Mouse (Mus musculus): ENCODE measurements around the gene Glmn. TPM values are rescaled to one million over a fixed set of nuclear protein-coding genes. Genes with fewer than 3 reads are reported as not detected.

Gene Glmn
- polyA plus RNA-seq (2015; fragmentation: Nextera tagmentation; extraction: Ambion mirVana): 18.2 and 21.3 TPM in 2 replicates

- H3K4me1 ChIP-seq (ENCODE audit: control insufficient read depth, insufficient read depth, low read length): peaks cover 2% of the 10 kb centered on the region; the same call in 1 of the 2 replicates
- H3K4me2 ChIP-seq (ENCODE audit: low read depth, low read length): peak within 1 kb of the TSS; percentile 85
- H3K9me3 ChIP-seq (ENCODE audit: control insufficient read depth, low read length): no peaks in the 10 kb centered on the region
- 1% methylated on average over 61 of the region's 64 CpGs for WGBS
- peak; percentile 98 for ATAC-seq
- H3K27ac ChIP-seq (ENCODE audit: low read length): peak within 1 kb of the TSS; percentile 86
- H3K27me3 ChIP-seq (replicated peaks; ENCODE audit: control insufficient read depth, insufficient read depth, low read length): no peaks in the 10 kb centered on the region
- no peaks in the 10 kb centered on the region for H3K36me3 ChIP-seq (ENCODE audit: control insufficient read depth, insufficient read depth, low read length)
- peak within 1 kb of the TSS; percentile 78 for H3K4me3 ChIP-seq (ENCODE audit: low read length)
- peak within 1 kb of the TSS; percentile 84 for H3K9ac ChIP-seq (ENCODE audit: low read depth, low read length)
These were observed at the start of gene Glmn, which contains the start of gene Rpap2 for GRCm38 (mm10) chr5:107597301-107598077. Glmn (minus strand) TSS chr5:107597888. Rpap2 (plus strand) TSS chr5:107597373.

GRCm38 (mm10) chr5:107645935-107646334 is 48.2 kb upstream of the Glmn start:
- H3K36me3 ChIP-seq (ENCODE audit: control insufficient read depth, insufficient read depth, low read length): no peaks in the 10 kb centered on the region
- no peak overlapping the region for H3K9ac ChIP-seq (ENCODE audit: low read depth, low read length)
- H3K27me3 ChIP-seq (replicated peaks; ENCODE audit: control insufficient read depth, insufficient read depth, low read length): no peaks in the 10 kb centered on the region
- no peak overlapping the region for H3K4me3 ChIP-seq (ENCODE audit: low read length)
- H3K4me1 ChIP-seq (ENCODE audit: control insufficient read depth, insufficient read depth, low read length): 0 out of 2 replicates have a peak, but pooled peaks cover 4% of the 10 kb centered on the region
- ATAC-seq: no peak
- H3K9me3 ChIP-seq (ENCODE audit: control insufficient read depth, low read length): no peaks in the 10 kb centered on the region
- 85% methylated on average over 2 of the region's 2 CpGs for WGBS
- H3K27ac ChIP-seq (ENCODE audit: low read length): no peak overlapping the region
- no peak overlapping the region for H3K4me2 ChIP-seq (ENCODE audit: low read depth, low read length)

DNA sequence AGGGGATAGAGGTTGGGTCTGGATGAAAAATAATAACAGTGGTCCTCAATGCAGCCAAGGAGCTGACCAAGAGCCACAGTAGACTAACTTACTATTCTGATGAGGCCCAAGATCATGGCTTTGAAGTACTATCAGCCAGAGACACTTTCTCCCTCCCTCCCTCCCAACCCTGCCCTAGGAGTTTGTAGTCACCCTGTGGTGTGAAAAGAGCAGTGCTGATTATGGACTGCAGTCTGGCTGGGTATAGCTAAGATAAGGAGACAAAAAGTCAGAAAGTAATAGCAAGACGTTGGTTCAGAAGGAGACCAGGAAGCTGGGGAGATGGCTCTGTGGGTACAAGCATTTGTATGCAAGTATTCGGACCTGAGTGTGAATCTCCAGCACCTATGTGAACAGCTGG is 46.9 kb upstream of the Glmn start:
- Histone ChIP-seq H3K9me3 (ENCODE audit: control insufficient read depth, low read length) (no peaks in the 10 kb centered on the region), H3K9ac (ENCODE audit: low read depth, low read length) (no peak overlapping the region), H3K4me2 (ENCODE audit: low read depth, low read length) (no peak overlapping the region), H3K4me3 (ENCODE audit: low read length) (no peak overlapping the region), H3K27ac (ENCODE audit: low read length) (no peak overlapping the region), H3K4me1 (ENCODE audit: control insufficient read depth, insufficient read depth, low read length) (0 out of 2 replicates have a peak, but pooled peaks cover 4% of the 10 kb centered on the region), H3K27me3 (replicated peaks; ENCODE audit: control insufficient read depth, insufficient read depth, low read length) (no peaks in the 10 kb centered on the region), H3K36me3 (ENCODE audit: control insufficient read depth, insufficient read depth, low read length) (no peaks in the 10 kb centered on the region)
- 90% methylated on average over 2 of the region's 2 CpGs for WGBS
- ATAC-seq: no peak

DNA sequence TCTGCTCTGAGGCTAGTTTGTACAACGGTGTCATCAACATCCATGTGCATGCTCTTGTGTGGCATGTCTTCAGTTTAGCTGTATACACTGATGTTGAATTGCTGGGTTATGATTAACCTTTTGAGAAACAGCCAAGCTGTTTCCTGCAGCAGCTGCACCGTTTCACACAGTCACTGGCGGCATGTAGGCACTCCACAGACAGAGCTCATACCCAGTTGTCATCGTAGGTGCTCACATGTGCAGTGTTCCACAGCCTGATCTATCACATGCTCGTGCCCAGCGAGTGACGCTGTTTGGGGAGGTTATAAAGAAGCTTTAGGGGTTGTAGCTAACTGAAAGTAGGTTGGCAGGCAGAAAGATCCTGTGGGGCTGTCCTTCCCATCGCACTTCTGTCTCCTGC is 40.7 kb upstream of the Glmn start:
- peak; percentile 28; the same call in 1 of the 2 replicates for ATAC-seq
- no peaks in the 10 kb centered on the region for H3K9me3 ChIP-seq (ENCODE audit: control insufficient read depth, low read length)
- 72% methylated on average over 8 of the region's 8 CpGs for WGBS

GRCm38 (mm10) chr5:107637106-107637505 is 39.4 kb upstream of the Glmn start:
- Histone ChIP-seq H3K4me2 (ENCODE audit: low read depth, low read length) (no peak overlapping the region), H3K4me1 (ENCODE audit: control insufficient read depth, insufficient read depth, low read length) (no peaks in the 10 kb centered on the region), H3K27ac (ENCODE audit: low read length) (no peak overlapping the region), H3K4me3 (ENCODE audit: low read length) (no peak overlapping the region), H3K36me3 (ENCODE audit: control insufficient read depth, insufficient read depth, low read length) (no peaks in the 10 kb centered on the region), H3K9me3 (ENCODE audit: control insufficient read depth, low read length) (no peaks in the 10 kb centered on the region), H3K27me3 (replicated peaks; ENCODE audit: control insufficient read depth, insufficient read depth, low read length) (no peaks in the 10 kb centered on the region), H3K9ac (ENCODE audit: low read depth, low read length) (no peak overlapping the region)
- WGBS: 79% methylated on average over 1 of the region's 1 CpGs
- no peak for ATAC-seq

More for the DNA sequence above, 40.7 kb upstream of the Glmn start:
- no peak overlapping the region for H3K27ac ChIP-seq (ENCODE audit: low read length)
- no peaks in the 10 kb centered on the region for H3K36me3 ChIP-seq (ENCODE audit: control insufficient read depth, insufficient read depth, low read length)
- H3K4me2 ChIP-seq (ENCODE audit: low read depth, low read length): no peak overlapping the region
- no peaks in the 10 kb centered on the region for H3K27me3 ChIP-seq (replicated peaks; ENCODE audit: control insufficient read depth, insufficient read depth, low read length)
- no peaks in the 10 kb centered on the region for H3K4me1 ChIP-seq (ENCODE audit: control insufficient read depth, insufficient read depth, low read length)
- H3K4me3 ChIP-seq (ENCODE audit: low read length): no peak overlapping the region
- H3K9ac ChIP-seq (ENCODE audit: low read depth, low read length): no peak overlapping the region

DNA sequence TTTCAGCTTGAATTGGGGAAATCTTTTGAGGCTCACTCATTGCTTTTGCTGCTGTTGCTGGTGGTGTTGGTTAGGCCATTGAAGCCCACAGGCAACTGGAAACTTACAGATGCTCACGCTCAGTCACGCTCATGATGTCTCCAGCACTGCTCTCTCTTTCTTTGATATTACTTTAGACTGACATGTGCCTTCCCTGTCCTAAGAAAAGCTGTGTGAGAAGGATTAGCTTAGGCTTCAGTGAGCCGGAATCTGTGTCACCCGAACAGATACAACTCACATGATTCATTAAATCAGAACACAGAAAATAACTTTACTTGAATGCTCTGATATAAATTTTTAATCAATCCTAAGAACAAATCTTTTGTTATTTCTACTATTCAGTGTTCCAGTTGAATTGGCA is 36.0 kb upstream of the Glmn start:
- 93% methylated on average over 4 of the region's 4 CpGs for WGBS
- no peaks in the 10 kb centered on the region for H3K4me1 ChIP-seq (ENCODE audit: control insufficient read depth, insufficient read depth, low read length)
- H3K9me3 ChIP-seq (ENCODE audit: control insufficient read depth, low read length): no peaks in the 10 kb centered on the region
- no peak overlapping the region for H3K4me2 ChIP-seq (ENCODE audit: low read depth, low read length)
- no peak overlapping the region for H3K27ac ChIP-seq (ENCODE audit: low read length)
- no peak overlapping the region for H3K4me3 ChIP-seq (ENCODE audit: low read length)
- ATAC-seq: no peak
- H3K9ac ChIP-seq (ENCODE audit: low read depth, low read length): no peak overlapping the region
- H3K36me3 ChIP-seq (ENCODE audit: control insufficient read depth, insufficient read depth, low read length): peaks cover 3% of the 10 kb centered on the region; the same call in 1 of the 2 replicates
- no peaks in the 10 kb centered on the region for H3K27me3 ChIP-seq (replicated peaks; ENCODE audit: control insufficient read depth, insufficient read depth, low read length)

DNA sequence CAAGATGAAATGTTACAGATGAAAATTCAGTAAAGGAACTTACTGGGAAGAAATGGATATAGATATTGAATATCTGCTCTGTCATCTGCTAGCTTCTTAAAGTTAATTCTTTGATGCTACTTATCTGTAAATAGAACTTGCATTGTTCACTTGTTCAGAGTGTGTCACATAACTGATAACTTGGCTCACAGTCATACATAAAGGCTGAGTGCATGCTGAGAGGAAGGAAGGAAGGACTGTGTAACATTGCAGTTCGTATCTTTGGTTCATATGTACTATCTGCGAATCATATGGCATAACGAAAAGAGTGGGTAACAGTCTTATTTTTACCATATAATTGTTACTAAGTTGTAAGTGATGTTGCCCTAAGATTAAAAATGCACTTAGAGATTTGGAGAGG is 23.6 kb upstream of the Glmn start:
- no peaks in the 10 kb centered on the region for H3K4me1 ChIP-seq (ENCODE audit: control insufficient read depth, insufficient read depth, low read length)
- 93% methylated on average over 3 of the region's 3 CpGs for WGBS
- H3K9ac ChIP-seq (ENCODE audit: low read depth, low read length): no peak overlapping the region
- ATAC-seq: no peak
- no peaks in the 10 kb centered on the region for H3K27me3 ChIP-seq (replicated peaks; ENCODE audit: control insufficient read depth, insufficient read depth, low read length)
- no peak overlapping the region for H3K4me3 ChIP-seq (ENCODE audit: low read length)
- no peak overlapping the region for H3K27ac ChIP-seq (ENCODE audit: low read length)
- 0 out of 2 replicates have a peak, but pooled peaks cover 3% of the 10 kb centered on the region for H3K36me3 ChIP-seq (ENCODE audit: control insufficient read depth, insufficient read depth, low read length)
- H3K4me2 ChIP-seq (ENCODE audit: low read depth, low read length): no peak overlapping the region
- no peaks in the 10 kb centered on the region for H3K9me3 ChIP-seq (ENCODE audit: control insufficient read depth, low read length)

DNA sequence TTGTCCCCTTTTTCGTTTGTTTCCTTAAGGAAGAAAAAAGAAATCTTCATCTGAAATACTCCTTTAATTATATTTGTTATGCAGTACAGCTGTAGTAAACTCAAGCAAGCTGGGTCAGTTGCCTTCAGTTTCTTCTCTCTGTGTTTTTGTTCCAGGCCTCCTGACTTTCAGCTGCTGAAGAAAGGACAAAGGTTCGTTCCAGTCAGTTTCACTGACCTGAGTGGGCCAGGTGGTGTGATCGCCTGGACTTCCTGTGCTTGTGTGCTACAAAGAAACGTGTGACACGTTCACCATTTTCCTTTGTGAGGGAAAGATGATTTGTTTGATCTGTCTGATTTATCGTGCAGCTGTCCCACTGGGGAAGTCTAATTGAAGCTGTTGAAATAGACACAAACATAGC is 20.3 kb upstream of the Glmn start:
- no peaks in the 10 kb centered on the region for H3K4me1 ChIP-seq (ENCODE audit: control insufficient read depth, insufficient read depth, low read length)
- no peak overlapping the region for H3K4me3 ChIP-seq (ENCODE audit: low read length)
- H3K27me3 ChIP-seq (replicated peaks; ENCODE audit: control insufficient read depth, insufficient read depth, low read length): no peaks in the 10 kb centered on the region
- H3K36me3 ChIP-seq (ENCODE audit: control insufficient read depth, insufficient read depth, low read length): 0 out of 2 replicates have a peak, but pooled peaks cover 3% of the 10 kb centered on the region
- no peak overlapping the region for H3K4me2 ChIP-seq (ENCODE audit: low read depth, low read length)
- no peak overlapping the region for H3K27ac ChIP-seq (ENCODE audit: low read length)
- no peak overlapping the region for H3K9ac ChIP-seq (ENCODE audit: low read depth, low read length)
- ATAC-seq: no peak
- 75% methylated on average over 6 of the region's 6 CpGs for WGBS
- H3K9me3 ChIP-seq (ENCODE audit: control insufficient read depth, low read length): no peaks in the 10 kb centered on the region

GRCm38 (mm10) chr5:107611224-107611623 is 13.5 kb upstream of the Glmn start:
- no peak overlapping the region for H3K27ac ChIP-seq (ENCODE audit: low read length)
- 4% methylated on average over 2 of the region's 2 CpGs for WGBS
- no peaks in the 10 kb centered on the region for H3K27me3 ChIP-seq (replicated peaks; ENCODE audit: control insufficient read depth, insufficient read depth, low read length)
- no peak overlapping the region for H3K4me3 ChIP-seq (ENCODE audit: low read length)
- no peaks in the 10 kb centered on the region for H3K9me3 ChIP-seq (ENCODE audit: control insufficient read depth, low read length)
- no peak for ATAC-seq
- H3K9ac ChIP-seq (ENCODE audit: low read depth, low read length): no peak overlapping the region
- no peaks in the 10 kb centered on the region for H3K4me1 ChIP-seq (ENCODE audit: control insufficient read depth, insufficient read depth, low read length)
- H3K4me2 ChIP-seq (ENCODE audit: low read depth, low read length): no peak overlapping the region
- no peaks in the 10 kb centered on the region for H3K36me3 ChIP-seq (ENCODE audit: control insufficient read depth, insufficient read depth, low read length)

Measured in intestine, embryonic 16.5 days (tissue).